Mouse (Mus musculus): ENCODE results near the gene Pck2.

Pck2 gene

DNA sequence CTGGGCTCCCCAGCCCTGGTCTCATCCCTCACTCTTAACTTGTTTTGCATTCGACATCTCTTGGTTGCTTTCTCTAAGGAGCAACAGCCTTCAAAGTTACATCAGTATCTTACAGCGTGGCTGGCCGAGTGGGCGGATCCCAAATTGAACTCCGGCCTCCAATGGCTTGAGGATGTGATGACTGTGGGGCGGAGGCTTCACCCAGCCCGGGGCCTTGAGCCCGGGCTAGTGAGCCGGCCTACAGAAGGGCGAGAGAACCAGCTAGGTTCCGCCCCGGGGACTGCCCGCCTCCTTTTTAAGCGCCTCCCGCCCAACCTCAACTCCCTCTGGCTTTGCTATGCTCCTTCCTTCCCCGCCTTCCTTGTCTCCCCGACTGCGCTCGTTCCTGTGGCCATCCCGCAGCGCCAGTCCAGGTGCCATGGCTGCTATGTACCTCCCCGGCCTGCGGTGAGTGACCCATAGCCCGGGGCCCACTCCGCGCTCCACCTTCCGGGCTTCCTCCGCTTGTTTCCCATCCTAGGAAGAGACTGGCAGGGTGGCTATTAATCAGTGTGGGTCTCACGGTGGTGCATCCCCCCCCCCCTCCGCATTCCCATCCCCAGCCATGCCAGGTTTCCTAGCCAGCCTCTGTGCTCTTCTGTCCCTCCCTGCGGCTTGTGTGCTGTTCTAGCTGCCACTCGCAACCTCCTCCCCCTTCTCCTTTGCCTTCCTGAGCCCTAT lies at the start of gene Pck2:
Gene Pck2, plus strand, starts transcription at position 200 of the 720 bp plus-strand sequence.
- peak; percentile 89 for DNase-seq (ENCODE audit: low spot score in 2 of 2)

DNA sequence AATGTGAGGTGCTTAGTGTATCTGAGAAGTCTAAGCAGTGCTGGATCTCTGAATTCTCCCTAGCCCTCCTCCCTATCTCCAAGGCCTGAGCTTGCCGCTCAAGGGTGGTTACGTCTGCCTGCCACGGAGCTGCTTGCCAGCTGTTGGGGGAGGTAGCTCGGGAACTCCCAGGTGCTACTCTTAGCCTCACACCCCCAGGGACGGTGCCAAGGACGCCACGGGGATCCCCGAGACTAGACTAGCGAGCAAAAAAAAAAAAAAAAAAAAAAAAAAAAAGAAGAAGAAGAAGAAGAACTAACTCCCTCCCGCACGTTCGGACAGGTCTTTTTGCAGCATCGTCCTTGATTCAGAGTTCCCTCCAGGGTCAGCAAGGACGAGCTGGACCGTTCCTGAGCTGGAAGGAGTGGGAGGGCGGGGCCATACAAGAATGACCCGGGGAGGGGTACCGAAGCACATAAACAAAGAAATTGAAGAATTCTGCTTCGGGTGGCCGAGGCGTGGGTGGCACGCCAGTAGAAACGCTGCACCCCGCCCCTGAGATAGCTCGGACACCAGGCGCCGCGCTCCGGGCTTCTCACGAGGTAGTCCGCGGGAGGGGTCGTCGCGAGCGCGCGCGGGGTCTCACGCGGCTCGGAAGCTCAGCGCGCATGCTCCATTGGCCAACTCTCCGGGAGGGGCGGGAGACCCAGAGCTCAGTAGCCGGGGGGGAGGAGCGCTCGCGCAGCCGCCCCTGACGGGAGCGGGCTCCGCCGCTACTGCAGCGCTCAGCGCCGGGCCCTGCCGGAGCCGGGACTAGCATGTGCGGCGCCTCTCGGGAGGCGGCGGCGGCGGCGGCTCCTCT lies 49.5 kb upstream of the Pck2 start, which contains the start of gene Carmil3:
Gene Carmil3, plus strand, starts transcription at position 291 of the 841 bp plus-strand sequence.
- peak in 1 of 2 experiments; percentile 57 for DNase-seq (ENCODE audit: low spot score in 2 of 2)

DNA sequence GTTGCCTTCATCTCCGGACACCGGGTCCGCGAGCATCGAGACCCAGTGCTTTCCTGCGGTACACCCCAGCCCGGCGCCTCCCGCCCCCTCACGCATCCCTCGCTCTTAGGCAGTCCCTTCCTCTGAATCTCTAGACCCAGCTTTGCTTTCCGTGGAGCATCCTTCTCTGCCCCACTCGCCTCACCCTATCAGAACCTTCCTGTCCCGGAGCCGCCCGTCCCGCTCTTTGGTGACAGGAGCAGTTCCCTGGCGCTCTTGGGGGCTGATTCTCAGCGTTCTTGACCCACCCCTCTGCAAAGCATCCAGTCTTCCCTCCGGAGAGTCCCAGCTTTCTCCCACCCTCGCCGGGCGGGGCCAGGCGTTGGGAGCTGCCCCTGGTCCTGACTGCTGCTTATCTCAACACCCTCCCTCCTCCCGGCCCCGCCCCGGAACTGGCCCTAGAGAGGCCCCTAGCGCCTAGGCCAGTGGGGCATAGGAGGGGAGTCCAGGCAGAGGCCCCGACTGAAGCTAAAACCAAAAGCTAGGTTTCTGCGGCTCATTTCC lies 48.7 kb upstream of the Pck2 start:
- DNase-seq (ENCODE audit: low spot score in 2 of 2): peak in 1 of 2 experiments; percentile 52

DNA sequence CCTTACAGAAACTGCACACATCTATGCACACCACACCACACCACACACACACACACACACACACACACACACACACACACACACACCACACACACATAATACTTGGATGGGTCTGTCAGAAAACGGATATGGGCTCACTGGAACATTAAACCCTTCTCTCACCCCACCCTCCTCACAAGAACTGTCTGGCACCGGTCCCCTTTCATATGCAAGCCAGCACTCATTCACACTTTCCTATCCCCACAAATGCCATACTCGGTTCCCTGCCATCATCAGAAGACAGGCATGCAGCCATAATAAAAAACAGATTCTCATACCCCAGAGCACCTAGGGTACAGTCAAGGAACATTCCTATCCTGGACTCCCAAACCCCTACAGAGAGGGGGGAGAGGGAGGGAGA lies 48.0 kb upstream of the Pck2 start:
- no peak for DNase-seq (ENCODE audit: low spot score in 2 of 2)

DNA sequence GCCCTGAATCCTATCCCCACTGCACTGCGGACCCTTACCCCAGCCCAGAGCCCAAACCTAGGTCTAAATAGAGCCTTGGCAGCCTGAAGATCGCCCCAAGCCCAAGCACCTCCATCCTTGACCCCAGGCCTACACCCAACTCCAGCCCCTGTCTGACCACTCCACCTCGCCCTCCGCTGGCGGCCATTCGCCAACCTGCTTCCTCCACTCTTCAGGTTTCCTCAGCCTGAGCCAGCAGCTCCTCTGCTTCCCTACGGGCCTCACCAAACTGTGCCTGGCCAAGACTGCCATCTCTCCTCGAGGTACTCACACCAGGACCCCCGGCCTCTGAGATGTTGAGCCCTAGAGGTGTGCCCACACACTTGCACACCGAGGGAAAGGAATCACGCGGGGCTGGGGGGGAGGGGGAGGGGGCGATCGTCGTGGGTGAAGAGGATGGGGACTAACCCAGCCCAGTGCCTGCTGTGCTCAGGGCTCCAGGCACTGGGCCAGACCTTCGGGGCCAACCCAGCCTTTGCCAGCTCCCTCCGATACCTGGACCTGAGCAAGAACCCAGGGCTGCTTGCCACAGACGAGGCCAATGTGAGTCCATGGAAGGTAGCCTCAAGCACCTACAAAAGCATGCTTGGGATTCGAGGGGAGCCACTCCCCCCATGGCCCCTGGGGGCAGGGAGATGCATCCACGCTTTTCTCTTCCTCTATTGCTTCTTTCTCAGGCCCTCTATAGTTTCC lies 44.4 kb upstream of the Pck2 start:
- no peak for DNase-seq (ENCODE audit: low spot score in 2 of 2)

DNA sequence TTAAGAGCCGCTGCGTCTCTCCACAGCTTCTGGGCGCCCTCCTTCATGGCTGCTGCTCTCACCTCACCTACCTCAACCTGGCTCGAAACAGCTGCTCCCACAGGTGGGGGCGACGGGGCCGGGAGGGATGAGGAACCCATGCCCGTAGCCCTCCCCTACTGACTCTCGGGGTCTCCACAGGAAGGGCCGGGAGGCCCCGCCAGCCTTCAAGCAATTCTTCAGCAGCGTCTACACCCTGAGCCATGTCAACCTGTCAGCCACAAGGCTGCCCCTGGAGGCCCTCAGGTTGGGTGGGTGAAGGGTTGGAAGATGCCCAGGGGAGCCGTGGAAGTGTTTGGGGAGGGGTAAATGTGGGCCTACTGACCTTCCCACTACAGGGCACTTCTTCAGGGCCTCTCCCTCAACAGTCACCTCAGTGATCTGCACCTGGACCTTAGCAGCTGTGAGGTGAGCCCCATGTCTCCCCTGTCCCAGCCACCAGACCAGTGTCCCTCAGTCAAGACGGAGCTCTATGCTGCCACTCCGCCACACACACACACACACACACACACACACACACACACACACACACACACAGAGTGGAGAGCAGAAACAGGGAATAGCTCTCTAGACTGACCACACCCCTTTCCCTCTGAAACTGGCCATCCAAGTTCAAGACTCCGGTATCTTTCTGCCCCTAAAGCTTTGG lies 43.2 kb upstream of the Pck2 start:
- no peak for DNase-seq (ENCODE audit: low spot score in 2 of 2)

DNA sequence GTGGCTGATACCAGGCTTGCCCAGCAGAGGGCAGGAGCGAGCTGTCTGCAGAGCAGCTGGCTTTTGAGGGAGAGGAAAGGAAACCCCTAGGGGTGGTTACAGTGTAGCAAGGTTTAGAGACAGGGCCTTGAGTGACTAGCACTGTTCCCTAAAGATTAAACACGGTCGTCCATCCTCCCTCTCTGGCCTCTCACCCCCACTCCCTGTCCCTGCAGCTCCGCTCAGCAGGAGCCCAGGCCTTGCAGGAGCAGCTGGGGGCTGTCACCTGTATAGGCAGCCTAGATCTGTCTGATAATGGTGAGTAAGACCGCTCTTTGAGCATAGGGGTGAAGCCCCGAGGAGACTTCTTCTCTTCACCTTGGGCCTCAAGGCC lies 42.6 kb upstream of the Pck2 start:
- DNase-seq (ENCODE audit: low spot score in 2 of 2): peak; percentile 81 to 90

DNA sequence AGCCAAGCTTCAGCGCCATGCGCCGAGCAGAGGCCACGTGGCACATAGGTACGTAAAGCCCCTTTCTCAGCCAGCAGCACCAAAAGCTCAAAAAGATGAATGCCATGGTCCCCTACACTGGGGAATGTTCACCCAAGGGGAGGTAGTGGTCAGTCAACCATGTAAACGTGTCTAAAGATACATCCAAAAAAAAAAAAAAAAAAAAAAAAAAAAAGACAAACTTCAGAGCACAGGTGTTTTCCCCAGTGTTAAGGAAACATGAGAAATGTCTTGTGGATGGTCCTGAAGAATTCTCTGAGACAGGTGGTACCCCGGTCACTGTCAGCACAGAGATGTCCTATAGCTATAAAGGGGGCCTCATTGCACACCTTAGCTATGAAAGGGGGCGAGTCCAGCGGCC lies 34.5 kb upstream of the Pck2 start:
- no peak for DNase-seq (ENCODE audit: low spot score in 2 of 2)

DNA sequence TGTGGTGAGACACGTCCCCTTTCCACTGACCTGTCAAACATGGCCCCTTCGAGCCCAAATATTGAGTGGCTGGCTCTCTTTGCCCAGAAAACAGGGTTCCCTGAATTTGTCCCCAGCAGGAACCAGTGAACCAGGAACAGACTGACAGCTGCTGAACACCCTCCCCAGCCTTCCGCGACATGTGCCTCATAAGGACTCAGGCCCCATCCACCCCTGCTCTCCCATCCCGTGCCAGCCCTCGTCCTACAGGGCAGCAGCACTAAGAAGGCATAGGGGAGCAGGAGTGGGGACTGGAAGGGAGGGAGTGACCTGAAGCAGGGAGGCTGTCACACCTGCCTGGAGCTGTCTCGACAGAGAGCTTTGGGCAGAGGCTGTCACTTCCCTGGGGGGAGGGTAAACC lies 32.3 kb upstream of the Pck2 start:
- DNase-seq (ENCODE audit: low spot score in 2 of 2): no peak

DNA sequence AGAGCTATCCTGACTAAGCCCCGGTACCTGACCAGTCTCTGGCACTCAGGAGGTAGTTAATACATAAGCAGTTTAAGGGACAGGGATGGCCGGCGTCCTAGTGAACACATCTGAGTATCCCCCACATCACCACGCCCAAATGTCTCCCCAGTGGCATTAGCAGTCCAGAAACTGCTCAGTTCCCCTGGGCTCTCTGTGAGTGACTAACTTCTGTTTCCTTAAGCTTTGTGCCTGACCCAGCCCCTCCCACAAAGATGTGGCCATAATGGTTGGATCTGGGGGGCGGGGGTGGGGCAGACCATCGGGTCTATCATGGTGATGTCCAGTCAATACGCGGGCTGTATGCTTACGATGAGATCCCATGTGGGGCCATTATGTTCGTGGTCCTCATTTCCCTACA lies 30.5 kb upstream of the Pck2 start:
- no peak for DNase-seq (ENCODE audit: low spot score in 2 of 2)

DNA sequence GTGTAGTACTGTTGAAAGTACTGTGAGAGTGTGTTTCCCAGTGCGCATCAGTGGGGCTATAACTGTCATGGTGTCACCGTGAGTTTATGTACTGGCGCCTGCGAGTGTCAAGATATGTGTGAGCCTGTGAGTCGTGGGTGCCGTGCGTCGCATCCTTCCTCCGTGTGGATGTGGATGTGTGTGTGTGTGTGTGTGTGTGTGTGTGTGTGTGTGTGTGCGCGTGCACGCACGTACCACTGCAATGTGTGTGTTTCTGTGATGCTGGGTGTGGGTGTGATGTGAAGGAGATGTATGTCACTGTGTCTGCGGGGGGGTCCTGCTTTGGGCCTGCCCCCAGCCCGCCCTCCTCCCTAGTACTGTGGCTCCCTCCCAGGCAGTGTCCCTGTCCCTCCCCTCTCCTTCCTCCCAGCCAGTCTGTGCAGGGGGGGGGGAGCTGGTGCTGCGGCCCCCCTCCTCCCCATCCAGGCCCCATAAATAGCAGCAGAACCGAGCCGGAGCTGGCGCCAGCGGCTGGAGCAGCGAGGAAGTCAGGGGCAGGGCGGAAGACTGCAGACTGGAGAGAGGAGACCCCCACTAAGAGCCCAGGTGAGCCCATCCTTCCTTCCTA lies 29.8 kb upstream of the Pck2 start, which contains the start of gene Cpne6:
Gene Cpne6, plus strand, starts transcription at position 321 of the 607 bp plus-strand sequence.
- DNase-seq (ENCODE audit: low spot score in 2 of 2): no peak

DNA sequence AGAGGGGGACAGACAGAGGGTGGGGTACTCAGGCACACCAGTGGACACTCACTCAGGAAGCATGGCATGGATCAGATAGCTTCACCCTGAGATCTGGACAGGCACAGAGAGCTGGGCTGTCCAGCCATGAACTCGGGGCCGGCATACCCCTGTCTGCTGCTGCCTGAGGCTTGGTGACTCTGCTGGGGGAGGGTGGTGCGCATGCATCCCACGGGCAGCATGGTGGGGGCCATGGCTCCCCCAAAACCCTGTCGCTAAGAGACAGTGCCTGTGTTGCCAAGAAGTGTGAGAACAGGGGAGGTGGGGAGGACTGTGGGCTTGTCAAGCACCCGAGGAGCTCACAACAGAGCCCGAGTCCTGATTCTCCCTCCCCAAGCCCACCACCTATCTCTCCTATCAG lies 29.0 kb upstream of the Pck2 start:
- DNase-seq (ENCODE audit: low spot score in 2 of 2): no peak

DNA sequence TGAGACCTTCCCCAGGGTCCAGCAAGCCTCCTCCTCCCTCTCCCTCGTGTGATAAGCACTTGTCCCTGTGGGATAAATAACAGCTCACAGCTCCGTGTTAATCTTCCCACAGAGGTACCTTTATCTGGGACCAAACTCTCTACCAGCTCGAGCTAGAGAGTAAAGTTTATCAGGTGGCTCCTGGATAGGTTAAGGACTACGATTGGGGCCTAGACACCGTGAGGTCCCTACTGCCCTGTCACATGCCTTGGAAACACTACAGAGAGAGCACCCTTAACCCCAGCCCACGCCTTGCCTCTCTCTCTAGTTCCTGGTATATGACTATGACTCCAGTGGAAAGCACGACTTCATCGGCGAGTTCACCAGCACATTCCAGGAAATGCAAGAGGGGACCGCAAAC lies 26.1 kb upstream of the Pck2 start:
- no peak for DNase-seq (ENCODE audit: low spot score in 2 of 2)

DNA sequence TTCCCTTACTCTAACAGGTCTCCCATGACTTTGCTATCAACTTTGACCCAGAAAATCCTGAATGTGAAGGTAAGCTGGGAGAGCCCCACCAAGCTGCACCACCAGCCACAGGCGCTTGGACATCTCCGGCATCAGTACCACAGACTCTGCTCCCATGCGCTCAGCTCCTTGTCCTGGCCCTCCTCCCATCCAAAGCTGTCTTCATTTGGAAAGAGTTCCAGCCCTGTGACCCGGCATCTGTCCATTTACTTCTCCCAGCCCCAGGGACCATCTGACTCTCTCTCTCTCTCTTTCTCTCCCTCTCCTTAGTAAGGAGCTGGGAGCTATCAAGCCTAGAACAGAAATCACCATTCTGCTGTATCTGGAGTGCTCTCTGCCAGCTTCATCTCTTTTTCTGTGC lies 24.2 kb upstream of the Pck2 start:
- DNase-seq (ENCODE audit: low spot score in 2 of 2): no peak

DNA sequence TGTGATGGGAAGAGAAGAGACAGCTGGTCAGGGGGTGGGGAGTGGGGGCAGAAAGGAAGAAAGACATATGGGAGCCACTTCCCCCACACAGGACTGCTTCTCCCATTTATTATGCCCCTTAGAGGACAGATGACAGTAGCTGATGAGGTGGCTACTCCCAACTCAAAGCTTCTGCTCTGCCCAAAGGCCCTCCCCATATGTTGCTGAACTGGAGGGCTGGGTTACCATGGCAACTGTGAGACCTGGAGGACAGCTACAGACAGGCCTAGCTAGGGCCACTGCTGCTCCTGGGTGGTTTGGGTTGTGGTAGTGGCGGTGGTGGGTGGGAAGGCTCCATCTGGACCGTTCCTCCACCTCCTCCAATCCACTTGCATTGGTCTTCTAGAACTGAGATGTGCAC lies 21.2 kb upstream of the Pck2 start:
- DNase-seq (ENCODE audit: low spot score in 2 of 2): no peak

DNA sequence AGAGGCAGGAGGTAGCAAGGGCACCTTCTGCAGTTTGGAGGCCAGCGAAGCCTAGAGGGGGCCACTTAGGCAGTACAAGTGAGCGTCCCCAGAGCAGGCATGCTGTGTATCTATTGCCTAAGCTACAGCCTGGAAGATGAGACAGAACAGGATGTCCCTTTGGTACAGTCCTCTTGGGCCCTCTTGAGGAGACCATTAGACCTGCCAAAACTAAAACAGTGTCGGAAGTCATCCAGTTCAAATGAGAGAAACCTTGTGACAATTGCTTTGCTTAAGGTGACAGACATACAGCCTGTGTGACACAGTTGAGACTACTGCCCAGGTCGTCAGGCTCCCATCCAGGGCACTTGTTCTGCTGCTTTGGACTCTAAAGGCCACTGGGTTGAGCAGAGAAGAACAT lies 20.5 kb upstream of the Pck2 start:
- no peak for DNase-seq (ENCODE audit: low spot score in 2 of 2)

DNA sequence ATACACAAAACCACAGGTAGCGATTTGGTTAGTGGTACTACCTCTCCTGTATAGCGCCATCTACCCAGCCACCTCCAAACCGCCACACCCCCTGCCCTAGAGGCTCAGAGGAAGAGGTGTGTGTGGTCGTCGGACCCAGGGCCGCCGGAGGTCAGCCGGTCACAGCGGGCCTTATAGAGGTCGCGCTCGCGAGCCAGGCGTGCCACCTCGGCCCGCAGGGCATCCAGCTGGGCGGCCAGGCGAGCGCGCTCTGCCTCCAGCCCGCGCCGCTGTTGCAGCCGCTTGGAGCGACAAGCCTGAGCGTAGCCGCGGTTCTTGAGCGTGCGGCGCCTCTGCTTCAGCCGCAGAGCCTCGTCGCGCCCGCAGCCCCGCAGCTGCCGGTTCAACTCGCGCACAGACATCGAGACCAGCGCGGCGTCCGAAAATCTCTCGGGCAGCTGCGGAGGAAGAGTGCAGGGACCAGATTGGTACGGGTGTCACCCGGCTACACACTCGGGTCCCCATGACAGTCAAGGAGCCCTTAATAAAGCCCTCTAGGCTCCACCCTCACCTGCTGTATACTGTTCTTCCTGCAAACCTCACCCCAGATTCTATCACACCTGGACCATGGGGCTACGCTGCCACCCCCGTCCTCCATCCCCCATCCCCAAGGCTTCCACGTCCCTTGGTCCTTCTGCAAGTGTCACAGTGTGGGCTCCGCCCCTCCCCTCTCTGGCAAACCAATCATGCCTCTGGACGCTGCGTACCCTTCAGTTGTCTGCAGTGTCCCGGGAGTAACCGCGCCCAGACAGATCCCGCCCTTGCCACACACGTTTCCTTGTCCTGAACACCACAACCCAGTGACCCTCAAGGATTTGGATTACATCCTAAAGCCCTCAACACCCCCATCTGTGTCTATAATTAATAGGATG lies 19.4 kb upstream of the Pck2 start:
- no peak for DNase-seq (ENCODE audit: low spot score in 2 of 2)

DNA sequence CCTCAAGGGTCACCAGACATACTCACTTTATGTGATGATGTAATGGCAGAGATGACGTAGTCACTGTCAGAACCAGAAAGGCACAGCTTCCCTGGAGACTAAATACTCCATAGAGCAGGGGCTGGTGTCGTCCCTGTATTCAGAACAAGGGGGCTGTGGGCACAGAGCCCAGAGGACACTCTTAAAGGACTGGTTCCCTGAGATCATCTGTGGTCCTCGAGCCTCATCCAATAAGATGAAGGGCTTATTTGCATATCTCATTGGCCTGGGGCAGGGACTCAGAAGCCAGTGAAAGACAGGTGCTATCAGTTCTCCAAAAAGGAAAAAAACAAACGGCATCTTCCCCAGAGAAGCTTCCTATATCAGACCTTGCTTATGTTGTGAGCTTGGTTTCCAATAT lies 16.0 kb upstream of the Pck2 start:
- no peak for DNase-seq (ENCODE audit: low spot score in 2 of 2)

DNA sequence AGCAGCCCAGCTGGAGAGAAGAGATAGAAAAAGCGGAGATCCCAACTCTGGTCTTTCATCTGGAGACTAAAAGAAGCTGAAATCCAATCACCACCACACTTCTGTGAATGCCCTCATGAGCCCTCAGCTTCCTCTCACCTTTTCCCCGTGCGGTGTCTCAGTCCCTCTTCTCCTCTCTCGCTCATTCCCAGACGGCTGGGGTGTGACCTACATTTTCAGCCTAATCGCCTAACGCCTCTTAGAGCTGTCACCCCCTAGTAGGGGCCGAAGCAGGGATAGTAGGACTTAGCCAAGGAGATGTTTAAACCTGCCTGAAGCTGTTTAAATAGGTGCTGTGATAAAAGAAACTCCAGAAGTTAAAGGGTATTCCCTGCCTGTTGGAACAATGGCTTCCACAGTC lies 15.3 kb upstream of the Pck2 start, which contains the start of gene Nrl:
Gene Nrl, minus strand, starts transcription at position 197 of the 400 bp plus-strand sequence.
- no peak for DNase-seq (ENCODE audit: low spot score in 2 of 2)

DNA sequence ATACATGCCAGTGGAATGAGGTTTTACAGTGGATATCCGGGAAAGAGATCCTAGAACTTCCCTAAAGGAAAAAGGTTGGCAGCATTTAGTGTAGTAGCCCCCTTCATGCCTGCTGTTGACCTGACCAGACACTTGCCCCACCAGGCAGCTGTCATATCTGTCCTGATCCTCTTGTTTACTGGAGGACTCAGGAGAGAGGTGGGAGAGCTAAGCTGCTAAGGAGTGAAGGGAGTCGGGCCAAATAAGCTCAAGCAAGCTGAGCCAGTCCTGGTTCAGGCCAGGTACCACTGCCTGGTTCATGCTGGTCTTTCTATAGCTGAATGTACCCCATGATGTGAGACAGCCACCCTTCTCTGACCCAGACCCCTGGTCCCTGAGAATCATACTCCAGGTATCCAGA lies 13.4 kb upstream of the Pck2 start:
- no peak for DNase-seq (ENCODE audit: low spot score in 2 of 2)

Data from urinary bladder, postnatal 4 days (tissue).